Mouse (Mus musculus) layer of hippocampus, postnatal 36 days (tissue): ENCODE measurements around the gene Mvb12b. TPM values are rescaled to one million over a fixed set of nuclear protein-coding genes. Genes with fewer than 3 reads are reported as not detected.
A peak's percentile ranks its signal among the peaks of the same experiment; 100 is the strongest.

ENCODE experiments used
- DNase-seq, 2 experiments: peaks; one replicate each; pipeline ENCODE4 v3.0.0; 2022
- total RNA-seq, 2 experiments: library from RNA; stranded (reverse); gene quantifications; 2 replicates each; pipeline ENCODE4 v1.2.3; 2021

The Mvb12b gene
- total RNA-seq, 2 experiments from 2014 or later, result 91.3 to 91.5 TPM

DNA sequence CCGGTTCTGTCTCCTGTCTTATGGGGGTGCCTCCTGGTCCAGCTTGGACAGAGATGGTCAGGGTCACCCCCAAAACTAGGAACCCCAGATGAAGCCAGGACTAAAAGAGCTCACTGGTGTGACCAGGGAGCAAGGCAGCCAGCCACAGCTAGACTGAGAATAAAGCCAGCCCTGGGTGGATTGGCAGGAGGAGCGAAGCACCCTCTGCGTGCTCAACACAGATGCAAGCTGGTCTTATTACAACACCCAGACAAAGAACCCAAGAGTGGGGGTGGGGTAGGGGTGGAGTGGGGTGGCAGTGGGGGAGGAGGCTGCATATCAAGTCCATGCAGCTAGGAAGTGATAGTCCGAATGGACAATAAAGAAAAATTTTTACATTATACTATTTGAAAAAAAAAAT, 204.2 kb downstream of the Mvb12b start:
- no peak for DNase-seq

DNA sequence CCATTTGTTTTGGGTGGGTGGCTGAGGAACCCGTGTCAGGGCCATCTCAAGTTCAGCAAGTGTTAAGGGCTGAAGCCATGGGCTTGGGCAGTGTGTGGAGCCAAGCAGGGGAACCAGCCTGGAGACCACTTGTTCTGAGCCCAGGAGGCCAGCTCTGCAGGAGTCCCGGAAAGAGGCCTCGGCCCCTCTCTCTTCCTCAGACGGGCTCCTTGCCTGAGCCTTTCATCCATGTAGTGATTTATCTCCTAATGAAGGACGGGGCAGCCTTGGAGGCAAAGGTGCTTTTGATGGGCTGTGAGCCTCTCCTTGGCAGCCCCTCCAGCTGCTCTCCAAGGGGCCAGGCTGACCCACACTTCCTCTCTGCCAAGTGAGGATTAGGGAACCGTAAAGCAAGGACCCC, 204.7 kb downstream of the Mvb12b start:
- no peak for DNase-seq

DNA sequence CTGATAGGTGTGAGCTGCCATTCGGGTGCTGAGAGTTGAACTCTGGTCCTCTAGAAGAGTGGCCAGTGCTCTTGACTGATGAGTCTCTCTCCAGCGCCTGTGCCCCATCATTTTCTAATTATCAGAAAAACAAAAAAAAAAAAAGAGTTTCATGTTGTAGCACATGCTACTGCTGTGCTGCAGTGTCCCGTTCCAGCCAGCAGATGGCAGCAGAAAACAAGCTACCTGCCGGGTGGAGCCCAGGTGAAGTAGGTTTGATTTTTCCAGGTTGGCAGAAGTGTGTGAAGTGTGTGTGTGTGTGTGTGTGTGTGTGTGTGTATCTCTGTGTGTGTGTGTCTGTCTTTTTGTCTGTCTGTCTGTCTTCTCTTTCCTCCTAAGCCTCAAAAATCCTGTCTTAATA, 205.5 kb downstream of the Mvb12b start:
- DNase-seq, result peak; percentile 46 to 48

Other genes starting within 250 kb of the Mvb12b start
- under 1 TPM; 0.07 to 0.18 TPM for gene Lmx1b, start 247.4 kb downstream of the Mvb12b start, total RNA-seq